Mouse (Mus musculus) adrenal gland, postnatal 14 days (tissue): Measurements from ENCODE around the gene Cisd3. TPM values are rescaled to one million over a fixed set of nuclear protein-coding genes. Genes with fewer than 3 reads are reported as not detected.

Source experiments
- microRNA-seq, 2 experiments: library from miRNA; unstranded; fragments of <30 nt; microRNA quantifications; one replicate each; pipeline ENCODE4 v1.2.0; 2021
- total RNA-seq: library from RNA; stranded (reverse); gene quantifications from 2 replicates; pipeline ENCODE4 v1.2.3, GENCODE M21; 2021

Cisd3 gene
- total RNA-seq, 1 experiment from 2014 or later: 277 TPM

Small RNAs within 50 kb of the gene (microRNA-seq; reads per million reads assigned to microRNA genes)
- gene Gm24158 (0.38 to 0.85 reads per million in 2 experiments), gene Mir6927 (0.76 to 0.85 reads per million in 2 experiments)

Other genes starting within 250 kb of the Cisd3 start
- gene 4933428G20Rik, start 185.5 kb upstream of the Cisd3 start, total RNA-seq: not detected in 2 replicates
- 9.2 and 10.1 TPM in 2 replicates for gene Srcin1, start 109.6 kb upstream of the Cisd3 start, total RNA-seq
- gene Epop, start 56.1 kb upstream of the Cisd3 start, total RNA-seq: 6.3 and 6.4 TPM in 2 replicates
- 37.0 and 45.2 TPM in 2 replicates for gene Mllt6, start 22.4 kb upstream of the Cisd3 start, total RNA-seq
- 28.1 and 32.6 TPM in 2 replicates for gene Pcgf2, start 14.7 kb downstream of the Cisd3 start, total RNA-seq
- 216 and 225 TPM in 2 replicates for gene Psmb3, start 17.6 kb downstream of the Cisd3 start, total RNA-seq
- 24.8 and 34.7 TPM in 2 replicates for gene Pip4k2b, start 58.9 kb downstream of the Cisd3 start, total RNA-seq
- gene Cwc25, start 80.7 kb downstream of the Cisd3 start, total RNA-seq: 17.6 and 18.7 TPM in 2 replicates
- gene 1700001P01Rik, start 90.1 kb downstream of the Cisd3 start, total RNA-seq: not detected in 2 replicates
- 809 and 980 TPM in 2 replicates for gene Rpl23, start 96.6 kb downstream of the Cisd3 start, total RNA-seq
- gene Lasp1, start 113.2 kb downstream of the Cisd3 start, total RNA-seq: 98.2 and 107 TPM in 2 replicates
- 2.4 and 3.5 TPM in 2 replicates for gene B230217C12Rik, start 155.0 kb downstream of the Cisd3 start, total RNA-seq
- gene Fbxo47, start 198.3 kb downstream of the Cisd3 start, total RNA-seq: 1.0 and 1.2 TPM in 2 replicates